Mouse (Mus musculus) hindbrain, embryonic 10.5 days (tissue): Measurements from ENCODE around the gene Lsm3. TPM values are rescaled to one million over a fixed set of nuclear protein-coding genes. Genes with fewer than 3 reads are reported as not detected.

Experiments
- DNase-seq: peaks from one replicate; pipeline ENCODE4 v3.0.0-alpha.2; 2017; ENCODE audit warnings: low spot score
- H3K27ac ChIP-seq: fragments of 300-500 bp; sonication (generic); 2 replicates; pipeline ENCODE4 v1.5.1; 2016; ENCODE audit warnings: mild to moderate bottlenecking, moderate library complexity
- H3K27me3 ChIP-seq: fragments of 300-500 bp; sonication (generic); 2 replicates; pipeline ENCODE4 v1.6.1; 2016; ENCODE audit warnings: mild to moderate bottlenecking; ENCODE audit not compliant: poor library complexity, insufficient read depth, severe bottlenecking
- H3K36me3 ChIP-seq: fragments of 300-500 bp; sonication (generic); 2 replicates; pipeline ENCODE4 v1.6.1; 2016; ENCODE audit warnings: mild to moderate bottlenecking, moderate library complexity
- H3K4me1 ChIP-seq: fragments of 300-500 bp; sonication (generic); replicated peaks from 2 replicates; pipeline ENCODE4 v1.6.1; 2016; ENCODE audit warnings: mild to moderate bottlenecking
- H3K4me3 ChIP-seq: fragments of 300-500 bp; sonication (generic); 2 replicates; pipeline ENCODE4 v1.5.1; 2016; ENCODE audit warnings: mild to moderate bottlenecking, moderate library complexity
- H3K9me3 ChIP-seq: fragments of 300-500 bp; sonication (generic); 2 replicates; pipeline ENCODE4 v1.6.1; 2016; ENCODE audit warnings: mild to moderate bottlenecking, moderate library complexity
- WGBS: fragments of 180-500 bp; shearing (Covaris S2); methylation state at CpG from one replicate; pipeline ENCODE4 v1.1.7; 2016; 5-methylcytosine and 5-hydroxymethylcytosine counted together
- polyA plus RNA-seq: library from polyadenylated mRNA; unstranded; fragments of >200 nt; fragmentation: Nextera tagmentation; extraction: Ambion mirVana; gene quantifications from 2 replicates; pipeline ENCODE4 v1.2.1, GENCODE M21; 2016

Lsm3 gene
- polyA plus RNA-seq, 1 experiment from 2014 or later = 340 TPM

DNA sequence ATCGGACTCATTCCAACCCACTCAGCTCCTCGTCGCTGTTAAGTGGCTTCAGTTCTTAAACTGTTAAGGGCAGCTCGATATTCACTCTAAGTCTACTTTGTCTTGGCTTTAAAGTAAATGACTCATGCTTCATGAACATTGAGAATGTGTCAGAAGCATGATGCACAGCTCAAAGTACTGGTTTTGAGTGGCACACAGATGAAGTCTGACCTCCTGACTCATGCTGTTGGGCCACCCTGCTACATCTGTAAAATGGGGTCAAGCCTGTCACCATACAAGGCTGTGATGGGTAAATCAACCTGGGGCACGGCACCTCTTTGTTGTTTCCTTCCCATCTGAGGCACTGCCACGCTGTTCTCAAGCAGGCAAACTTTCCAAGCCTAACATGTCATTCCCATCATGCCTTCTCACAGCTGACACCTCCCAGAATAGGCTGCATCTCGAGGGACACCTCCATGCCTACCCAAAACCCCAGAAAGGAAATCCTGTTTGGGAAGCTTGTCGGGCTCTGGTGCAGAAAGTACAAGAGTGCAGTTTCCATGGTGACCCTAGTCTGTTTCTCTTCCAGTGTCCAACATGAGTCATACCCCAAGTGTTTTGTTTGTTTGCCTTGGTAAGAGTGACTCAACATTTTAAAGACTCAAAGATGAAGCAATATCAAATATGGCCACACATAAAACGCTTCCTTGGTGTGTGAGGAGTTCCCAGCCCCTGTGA lies 27.1 kb upstream of the Lsm3 start:
- Histone ChIP-seq H3K27ac (no peak overlapping the region), H3K4me3 (no peak overlapping the region), H3K27me3 (no peaks in the 10 kb centered on the region), H3K4me1 (peaks cover 20% of the 10 kb centered on the region), H3K36me3 (peaks cover 97% of the 10 kb centered on the region), H3K9me3 (no peaks in the 10 kb centered on the region)
- DNase-seq = no peak
- 89% methylated on average over 9 of the region's 9 CpGs for WGBS

GRCm38 (mm10) chr6:91489872-91490271 lies 25.9 kb upstream of the Lsm3 start:
- H3K4me1 ChIP-seq = peaks cover 20% of the 10 kb centered on the region
- WGBS = 87% methylated on average over 10 of the region's 10 CpGs
- H3K36me3 ChIP-seq = peaks cover 95% of the 10 kb centered on the region

GRCm38 (mm10) chr6:91491004-91491403 lies 24.7 kb upstream of the Lsm3 start:
- DNase-seq = no peak
- Histone ChIP-seq H3K4me3 (no peak overlapping the region), H3K9me3 (no peaks in the 10 kb centered on the region), H3K27ac (peak overlapping the region; percentile 29; the same call in 1 of the 2 replicates), H3K36me3 (peaks cover 95% of the 10 kb centered on the region), H3K27me3 (no peaks in the 10 kb centered on the region), H3K4me1 (peaks cover 20% of the 10 kb centered on the region)
- WGBS = 70% methylated on average over 6 of the region's 6 CpGs

More at GRCm38 (mm10) chr6:91489872-91490271, 25.9 kb upstream of the Lsm3 start:
- Histone ChIP-seq H3K4me3 (no peak overlapping the region), H3K27ac (no peak overlapping the region), H3K27me3 (no peaks in the 10 kb centered on the region), H3K9me3 (no peaks in the 10 kb centered on the region)
- DNase-seq = no peak

DNA sequence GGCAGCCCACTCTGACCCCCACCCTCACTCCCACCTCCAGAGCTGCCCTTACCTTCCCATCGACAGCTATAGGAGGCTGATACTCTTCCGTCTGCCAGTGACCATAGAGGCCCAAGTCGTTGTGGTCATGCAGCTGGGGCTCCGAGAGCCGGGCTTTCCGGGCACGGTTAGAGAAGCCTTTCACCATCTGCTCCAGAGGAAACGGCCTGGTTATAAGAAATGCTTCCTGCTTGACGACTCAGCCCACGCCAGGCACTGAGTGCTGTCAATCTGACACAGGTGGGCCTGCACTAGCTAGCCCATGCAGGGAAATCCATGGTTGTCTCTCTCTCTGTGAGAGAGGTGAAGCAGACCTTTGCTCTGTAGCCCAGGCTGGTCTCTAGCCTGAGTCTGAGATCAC lies 22.7 kb upstream of the Lsm3 start:
- H3K36me3 ChIP-seq = peaks cover 95% of the 10 kb centered on the region
- WGBS = 90% methylated on average over 10 of the region's 10 CpGs
- peaks cover 20% of the 10 kb centered on the region for H3K4me1 ChIP-seq
- no peaks in the 10 kb centered on the region for H3K9me3 ChIP-seq
- no peak overlapping the region for H3K4me3 ChIP-seq
- H3K27ac ChIP-seq = peak overlapping the region; percentile 72; the same call in 1 of the 2 replicates
- H3K27me3 ChIP-seq = no peaks in the 10 kb centered on the region
- no peak for DNase-seq

GRCm38 (mm10) chr6:91494526-91494925 lies 21.2 kb upstream of the Lsm3 start:
- H3K36me3 ChIP-seq = peaks cover 96% of the 10 kb centered on the region
- peaks cover 20% of the 10 kb centered on the region for H3K4me1 ChIP-seq
- WGBS = 90% methylated on average over 8 of the region's 8 CpGs
- DNase-seq = no peak
- no peak overlapping the region for H3K27ac ChIP-seq
- no peak overlapping the region for H3K4me3 ChIP-seq
- no peaks in the 10 kb centered on the region for H3K9me3 ChIP-seq
- H3K27me3 ChIP-seq = no peaks in the 10 kb centered on the region

GRCm38 (mm10) chr6:91503302-91503701 lies 12.4 kb upstream of the Lsm3 start:
- no peak for DNase-seq
- no peaks in the 10 kb centered on the region for H3K27me3 ChIP-seq
- WGBS = 87% methylated on average over 1 of the region's 1 CpGs

GRCm38 (mm10) chr6:91506036-91506435 lies 9.7 kb upstream of the Lsm3 start:
- Histone ChIP-seq H3K9me3 (0 out of 2 replicates have a peak, but pooled peaks cover 5% of the 10 kb centered on the region), H3K27ac (no peak overlapping the region), H3K27me3 (no peaks in the 10 kb centered on the region), H3K4me1 (no peaks in the 10 kb centered on the region), H3K4me3 (no peak overlapping the region), H3K36me3 (peaks cover 98% of the 10 kb centered on the region)
- 91% methylated on average over 5 of the region's 5 CpGs for WGBS
- DNase-seq = no peak

More at GRCm38 (mm10) chr6:91503302-91503701, 12.4 kb upstream of the Lsm3 start:
- peaks cover 100% of the 10 kb centered on the region for H3K36me3 ChIP-seq
- H3K4me1 ChIP-seq = no peaks in the 10 kb centered on the region
- H3K27ac ChIP-seq = no peak overlapping the region
- 0 out of 2 replicates have a peak, but pooled peaks cover 5% of the 10 kb centered on the region for H3K9me3 ChIP-seq
- H3K4me3 ChIP-seq = no peak overlapping the region

GRCm38 (mm10) chr6:91508041-91508440 lies 7.7 kb upstream of the Lsm3 start:
- DNase-seq = no peak
- Histone ChIP-seq H3K27ac (no peak overlapping the region), H3K4me1 (no peaks in the 10 kb centered on the region), H3K4me3 (no peak overlapping the region), H3K9me3 (0 out of 2 replicates have a peak, but pooled peaks cover 5% of the 10 kb centered on the region), H3K27me3 (no peaks in the 10 kb centered on the region), H3K36me3 (peaks cover 88% of the 10 kb centered on the region)
- WGBS = 83% methylated on average over 3 of the region's 3 CpGs

- Histone ChIP-seq H3K4me3 (no peak overlapping the region), H3K27me3 (no peaks in the 10 kb centered on the region), H3K27ac (no peak overlapping the region), H3K4me1 (peaks cover 8% of the 10 kb centered on the region), H3K36me3 (peaks cover 76% of the 10 kb centered on the region), H3K9me3 (no peaks in the 10 kb centered on the region)
- DNase-seq = peak; percentile 69
- 44% methylated on average over 7 of the region's 7 CpGs for WGBS
These were observed 6.4 kb upstream of the Lsm3 start for GRCm38 (mm10) chr6:91509326-91509725.

GRCm38 (mm10) chr6:91510211-91510610 lies 5.5 kb upstream of the Lsm3 start:
- Histone ChIP-seq H3K4me1 (peaks cover 17% of the 10 kb centered on the region), H3K9me3 (no peaks in the 10 kb centered on the region), H3K27ac (no peak overlapping the region), H3K27me3 (no peaks in the 10 kb centered on the region), H3K4me3 (no peak overlapping the region), H3K36me3 (peaks cover 67% of the 10 kb centered on the region)
- DNase-seq = no peak
- 85% methylated on average over 10 of the region's 10 CpGs for WGBS

- Histone ChIP-seq H3K4me3 (0 out of 2 replicates have a peak overlapping the region, but pooled peaks have one; percentile 76), H3K9me3 (no peaks in the 10 kb centered on the region), H3K27me3 (no peaks in the 10 kb centered on the region), H3K27ac (no peak overlapping the region), H3K4me1 (peaks cover 30% of the 10 kb centered on the region), H3K36me3 (peaks cover 48% of the 10 kb centered on the region)
- no peak for DNase-seq
These were observed 1.6 kb upstream of the Lsm3 start for GRCm38 (mm10) chr6:91514135-91514534.

DNA sequence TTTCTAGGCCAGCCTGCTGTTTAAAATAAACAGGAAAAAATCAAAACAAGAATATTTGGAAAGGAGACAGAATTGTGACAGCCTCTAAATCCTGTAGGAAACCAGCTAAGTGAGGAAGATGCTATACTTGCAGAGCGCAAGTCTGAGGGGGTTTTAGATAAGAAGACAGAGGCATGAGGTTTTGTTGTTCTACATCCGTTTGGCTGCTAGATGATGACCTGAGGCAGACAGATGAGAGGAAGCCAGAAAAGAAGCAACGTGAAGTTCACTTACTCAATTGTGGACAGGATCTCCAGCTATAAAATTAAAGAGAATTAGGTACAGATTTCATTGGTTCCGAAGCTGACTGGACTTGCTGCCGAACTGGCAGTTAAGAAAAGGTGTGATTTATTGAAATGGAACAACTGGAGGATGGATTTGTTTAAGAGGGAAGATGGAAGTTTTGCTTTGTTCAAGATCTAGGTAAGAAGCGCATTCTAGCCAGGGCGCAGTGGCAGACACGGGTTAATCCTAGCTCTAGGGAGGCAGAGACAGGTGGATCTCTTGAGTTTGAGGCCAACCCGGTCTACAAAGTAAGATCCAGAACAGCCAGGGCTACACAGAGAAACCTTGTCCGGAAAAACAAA lies 878 bp upstream of the Lsm3 start:
- Histone ChIP-seq H3K4me3 (peak overlapping the region; percentile 76), H3K36me3 (peaks cover 50% of the 10 kb centered on the region), H3K27me3 (no peaks in the 10 kb centered on the region), H3K9me3 (no peaks in the 10 kb centered on the region), H3K27ac (peak overlapping the region; percentile 93), H3K4me1 (peaks cover 30% of the 10 kb centered on the region)
- 37% methylated on average over 10 of the region's 10 CpGs for WGBS
- no peak for DNase-seq

GRCm38 (mm10) chr6:91518454-91519020 lies 2.8 kb downstream of the Lsm3 start:
- Histone ChIP-seq H3K27me3 (no peaks in the 10 kb centered on the region), H3K27ac (no peak overlapping the region), H3K4me3 (no peak overlapping the region), H3K9me3 (no peaks in the 10 kb centered on the region), H3K4me1 (peaks cover 30% of the 10 kb centered on the region), H3K36me3 (peaks cover 64% of the 10 kb centered on the region)
- 94% methylated on average over 7 of the region's 7 CpGs for WGBS
- DNase-seq = no peak
